Mouse (Mus musculus) CH12.LX (cell line): ENCODE data around the gene Ugt2b34. TPM values are rescaled to one million over a fixed set of nuclear protein-coding genes. Genes with fewer than 3 reads are reported as not detected.
A peak's percentile ranks its signal among the peaks of the same experiment; 100 is the strongest.

ENCODE experiments used
- DNase-seq: peaks from one replicate; pipeline ENCODE4 v3.0.0-alpha.2; 2013; ENCODE audit errors: extremely low read depth
- H3K27ac ChIP-seq: 2 replicates; pipeline ENCODE4 v1.5.1; 2012; ENCODE audit warnings: low read depth, mild to moderate bottlenecking, control low read depth, moderate library complexity; ENCODE audit not compliant: insufficient read depth
- H3K27me3 ChIP-seq: replicated peaks from 2 replicates; pipeline ENCODE3; 2012; ENCODE audit warnings: inconsistent platforms
- H3K36me3 ChIP-seq, 2 experiments: replicated peaks in 1 of 2; 2 replicates each; pipeline versions ENCODE3 to v1.6.1; 2012; ENCODE audit warnings: inconsistent platforms in 1 of 2, low read length in 1 of 2, mild to moderate bottlenecking in 1 of 2, mixed read lengths in 1 of 2, moderate library complexity in 1 of 2; ENCODE audit not compliant: control insufficient read depth in 1 of 2, insufficient read depth in 1 of 2
- H3K4me1 ChIP-seq, 2 experiments: 2 replicates each; pipeline ENCODE4 v1.6.1; 2012; ENCODE audit warnings: inconsistent platforms in 1 of 2, moderate library complexity in 1 of 2; ENCODE audit not compliant: insufficient read depth in 2 of 2, control insufficient read depth in 1 of 2
- H3K4me2 ChIP-seq: 2 replicates; pipeline ENCODE4 v1.6.1; 2012; ENCODE audit warnings: low read depth, mild to moderate bottlenecking, control low read depth; ENCODE audit not compliant: poor library complexity, insufficient read depth, severe bottlenecking
- H3K4me3 ChIP-seq, 3 experiments: fragments of 150-350 bp in 1 of 3; sonication (generic) in 1 of 3; replicated peaks in 1 of 3; 2 replicates each; pipeline versions ENCODE3 to v1.5.1; 2011 to 2012; ENCODE audit warnings: low read depth in 2 of 3, low read length in 2 of 3, mild to moderate bottlenecking in 2 of 3, moderate library complexity in 2 of 3, control low read depth in 1 of 3, improper control_type of control experiment in 1 of 3, inconsistent platforms in 1 of 3, mixed read lengths in 1 of 3; ENCODE audit not compliant: poor library complexity in 1 of 3
- H3K79me2 ChIP-seq: replicated peaks from 2 replicates; pipeline ENCODE4 v1.6.1; 2012; ENCODE audit warnings: mild to moderate bottlenecking, moderate library complexity; ENCODE audit not compliant: control insufficient read depth, poor library complexity, insufficient read depth, severe bottlenecking; ENCODE audit errors: extremely low read depth
- H3K9ac ChIP-seq: 2 replicates; pipeline ENCODE4 v1.6.1; 2012; ENCODE audit warnings: low read depth, mild to moderate bottlenecking, control low read depth, moderate library complexity; ENCODE audit not compliant: insufficient read depth
- H3K9me3 ChIP-seq: replicated peaks from 2 replicates; pipeline ENCODE3; 2012; ENCODE audit warnings: low read length, inconsistent platforms, mixed read lengths
- CHD2 ChIP-seq: IDR thresholded peaks from 2 replicates; pipeline ENCODE4 v1.6.1; 2011; ENCODE audit warnings: low read length, improper control_type of control experiment
- CTCF ChIP-seq, 2 experiments: IDR thresholded peaks in 1 of 2; conservative IDR thresholded peaks in 1 of 2; 2 replicates each; pipeline ENCODE4 v1.5.1; 2011 to 2012; ENCODE audit warnings: low read depth in 2 of 2, low read length in 2 of 2, improper control_type of control experiment in 1 of 2, inconsistent platforms in 1 of 2, mild to moderate bottlenecking in 1 of 2, moderate library complexity in 1 of 2
- E2F4 ChIP-seq: IDR thresholded peaks from 2 replicates; pipeline ENCODE4 v1.6.1; 2011; ENCODE audit warnings: low read depth, low read length, improper control_type of control experiment; ENCODE audit not compliant: insufficient replicate concordance
- ELF1 ChIP-seq: IDR thresholded peaks from 2 replicates; pipeline ENCODE4 v1.6.1; 2014; ENCODE audit warnings: low read depth, mild to moderate bottlenecking, inconsistent platforms, low read length, improper control_type of control experiment
- EP300 ChIP-seq: IDR thresholded peaks from 2 replicates; pipeline ENCODE4 v1.6.1; 2011; ENCODE audit warnings: low read length, improper control_type of control experiment
- GABPA ChIP-seq: IDR thresholded peaks from 2 replicates; pipeline ENCODE4 v1.6.1; 2012; ENCODE audit warnings: low read depth, low read length, improper control_type of control experiment, inconsistent platforms; ENCODE audit not compliant: insufficient replicate concordance
- HCFC1 ChIP-seq: IDR thresholded peaks from 2 replicates; pipeline ENCODE4 v1.6.1; 2012; ENCODE audit warnings: low read depth, mild to moderate bottlenecking, inconsistent platforms, low read length, improper control_type of control experiment
- IRF4 ChIP-seq: IDR thresholded peaks from 2 replicates; pipeline ENCODE4 v1.6.1; 2014; ENCODE audit warnings: low read depth, mild to moderate bottlenecking, inconsistent platforms, low read length, improper control_type of control experiment
- JUN ChIP-seq: IDR thresholded peaks from 2 replicates; pipeline ENCODE4 v1.6.1; 2011; ENCODE audit warnings: low read depth, mild to moderate bottlenecking, low read length, improper control_type of control experiment, moderate library complexity; ENCODE audit not compliant: insufficient read depth
- MAFK ChIP-seq: IDR thresholded peaks from 2 replicates; pipeline ENCODE4 v1.6.1; 2011; ENCODE audit warnings: low read length, improper control_type of control experiment; ENCODE audit not compliant: insufficient replicate concordance
- MAX ChIP-seq: IDR thresholded peaks from 2 replicates; pipeline ENCODE4 v1.6.1; 2011; ENCODE audit warnings: low read length, improper control_type of control experiment
- MEF2A ChIP-seq: IDR thresholded peaks from 2 replicates; pipeline ENCODE4 v1.6.1; 2014; ENCODE audit warnings: low read depth, mild to moderate bottlenecking, inconsistent platforms, low read length, improper control_type of control experiment, borderline replicate concordance
- MYC ChIP-seq: IDR thresholded peaks from 2 replicates; pipeline ENCODE4 v1.6.1; 2011; ENCODE audit warnings: low read depth, mild to moderate bottlenecking, improper control_type of control experiment, low read length
- NELFE ChIP-seq: IDR thresholded peaks from 2 replicates; pipeline ENCODE4 v1.6.1; 2011; ENCODE audit warnings: low read depth, low read length, improper control_type of control experiment
- NRF1 ChIP-seq: IDR thresholded peaks from 2 replicates; pipeline ENCODE4 v1.6.1; 2014; ENCODE audit warnings: low read depth, mild to moderate bottlenecking, inconsistent platforms, low read length, improper control_type of control experiment, moderate library complexity
- PAX5 ChIP-seq: IDR thresholded peaks from 2 replicates; pipeline ENCODE4 v1.6.1; 2012; ENCODE audit warnings: low read length, inconsistent platforms, mixed read lengths
- POLR2AphosphoS2 ChIP-seq: IDR thresholded peaks from 2 replicates; pipeline ENCODE4 v1.6.1; 2011; ENCODE audit warnings: low read depth, low read length, improper control_type of control experiment
- RAD21 ChIP-seq: IDR thresholded peaks from 2 replicates; pipeline ENCODE4 v1.6.1; 2011; ENCODE audit warnings: low read depth, mild to moderate bottlenecking, low read length, improper control_type of control experiment, moderate library complexity
- RCOR1 ChIP-seq: conservative IDR thresholded peaks from 2 replicates; pipeline ENCODE4 v1.6.1; 2012; ENCODE audit warnings: low read depth, mild to moderate bottlenecking, inconsistent platforms, low read length, improper control_type of control experiment
- SIN3A ChIP-seq: IDR thresholded peaks from 2 replicates; pipeline ENCODE4 v1.6.1; 2012; ENCODE audit warnings: low read length, improper control_type of control experiment, inconsistent platforms
- SMC3 ChIP-seq: IDR thresholded peaks from 2 replicates; pipeline ENCODE4 v1.6.1; 2011; ENCODE audit warnings: low read depth, low read length, improper control_type of control experiment
- UBTF ChIP-seq: IDR thresholded peaks from 2 replicates; pipeline ENCODE4 v1.6.1; 2012; ENCODE audit warnings: low read depth, mild to moderate bottlenecking, inconsistent platforms, low read length, improper control_type of control experiment, moderate library complexity
- USF2 ChIP-seq: conservative IDR thresholded peaks from 2 replicates; pipeline ENCODE4 v1.6.1; 2011; ENCODE audit warnings: low read depth, low read length, improper control_type of control experiment
- dilution Hi-C: fragments of 300-500 bp; cut with MboI; formaldehyde crosslinking; loops from 2 replicates; pipeline ENCODE4 v1.14.3; 2020; ENCODE audit warnings: low sequenced_read_pairs; ENCODE audit not compliant: extremely low pct_unique_long_range_greater_than_20kb, extremely low pct_ligation_motif_present
- in situ Hi-C: fragments of 300-500 bp; cut with MboI; formaldehyde crosslinking; loops from 3 replicates; pipeline ENCODE4 v1.14.3; 2019; ENCODE audit warnings: low sequenced_read_pairs, low pct_ligation_motif_present, low pct_unique_long_range_greater_than_20kb, mixed read lengths
- polyA plus RNA-seq: library from polyadenylated mRNA; unstranded; fragments of >175 nt; gene quantifications from 2 replicates; pipeline ENCODE4 v1.2.1, GENCODE M21; 2012; ENCODE audit warnings: low read depth; ENCODE audit not compliant: insufficient read length
- total RNA-seq, 2 experiments: library from RNA; depleted of rRNA; stranded (reverse); fragments of 300-350 nt in 1 of 2; fragments of >200 nt in 1 of 2; gene quantifications; 2 replicates each; pipeline ENCODE4 v1.2.3; 2012 to 2014

Gene Ugt2b34
- total and polyA plus RNA-seq, 3 experiments = not detected

- Histone ChIP-seq H3K9ac (no peak overlapping the region), H3K79me2 (no peaks in the 10 kb centered on the region), H3K4me3 (no peak overlapping the region), H3K4me1 (no peaks in the 10 kb centered on the region), H3K27ac (no peak overlapping the region), H3K4me2 (no peak overlapping the region), H3K9me3 (no peaks in the 10 kb centered on the region), H3K27me3 (no peaks in the 10 kb centered on the region), H3K36me3 (no peaks in the 10 kb centered on the region)
- TF ChIP-seq MAFK (no peak), SIN3A (no peak)
- no peak for DNase-seq
- dilution Hi-C loops = no loop called here
- in situ Hi-C loops = no loop called here
Measured at GRCm38 (mm10) chr5:86910770-86911169, 4.0 kb upstream of the Ugt2b34 start.

DNA sequence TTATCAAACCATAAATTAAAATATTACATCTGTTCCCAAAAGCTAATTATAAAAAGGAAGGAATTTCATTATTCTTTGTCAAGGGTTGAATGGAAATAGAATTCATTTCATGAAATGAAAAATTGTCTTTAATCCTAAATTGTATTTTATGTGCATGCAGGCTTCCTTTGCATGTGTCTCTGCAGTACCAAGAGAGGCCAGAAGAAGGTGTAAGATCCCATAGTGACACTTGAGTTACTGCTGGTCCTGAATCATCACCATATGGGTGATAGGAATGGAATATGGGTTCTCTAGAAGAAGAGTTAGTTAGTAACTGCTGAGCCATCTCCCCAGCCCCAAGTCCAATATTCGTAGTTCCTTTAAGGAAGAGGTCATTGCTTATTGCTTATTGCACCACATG is 16.8 kb downstream of the Ugt2b34 start:
- Histone ChIP-seq H3K9ac (no peak overlapping the region), H3K4me1 (peaks cover 0 to 6% of the 10 kb centered on the region in 2 experiments; a peak in 1 of 4 replicates), H3K4me3 (no peak overlapping the region), H3K27ac (no peak overlapping the region), H3K36me3 (no peaks in the 10 kb centered on the region), H3K9me3 (peaks cover 5% of the 10 kb centered on the region), H3K79me2 (no peaks in the 10 kb centered on the region), H3K27me3 (no peaks in the 10 kb centered on the region), H3K4me2 (no peak overlapping the region)
- TF ChIP-seq POLR2AphosphoS2 (no peak), RCOR1 (no peak), ELF1 (no peak), MYC (no peak), EP300 (no peak), MEF2A (no peak), HCFC1 (no peak), IRF4 (no peak), E2F4 (no peak), PAX5 (no peak), NELFE (no peak), RAD21 (peak; percentile 28), CTCF (conservative IDR thresholded peaks at IDR 0.05 in 1 of 2, IDR thresholded peaks at IDR 0.05 in 1 of 2; ENCODE audit: low read depth in 2 of 2, low read length in 2 of 2) (peak in 1 of 2 experiments; percentile 49; a peak in 3 of 4 replicates), UBTF (no peak), GABPA (no peak), CHD2 (no peak), SMC3 (peak; percentile 34), JUN (no peak), MAX (no peak), USF2 (no peak), NRF1 (no peak)
- in situ Hi-C loops (loop anchor here (25.0 kb wide), 1 partner anchor 247 kb away; the partner anchor contains the start of gene Ugt2b5), dilution Hi-C loops (no loop called here)
- DNase-seq = no peak
